Mouse (Mus musculus): ENCODE data around the gene Ahnak.

The Ahnak gene

GRCm38 (mm10) chr19:8974638-8975037 is 14.4 kb upstream of the Ahnak start:
- no peak for DNase-seq

- no peak for DNase-seq
These were observed 13.6 kb upstream of the Ahnak start for GRCm38 (mm10) chr19:8975491-8975890.

GRCm38 (mm10) chr19:8976535-8976934 is 12.5 kb upstream of the Ahnak start:
- peak; percentile 53 for DNase-seq

GRCm38 (mm10) chr19:8980771-8981170 is 8.3 kb upstream of the Ahnak start:
- DNase-seq = no peak

- no peak for DNase-seq
These were observed 7.5 kb upstream of the Ahnak start for GRCm38 (mm10) chr19:8981450-8982168.

- peak; percentile 36 for DNase-seq
These were observed 6.6 kb upstream of the Ahnak start for GRCm38 (mm10) chr19:8982303-8983149.

GRCm38 (mm10) chr19:8983150-8983650 is 5.9 kb upstream of the Ahnak start:
- peak; percentile 51 for DNase-seq

GRCm38 (mm10) chr19:8984255-8984868 is 4.7 kb upstream of the Ahnak start:
- peak; percentile 84 for DNase-seq

GRCm38 (mm10) chr19:8985891-8986290 is 3.2 kb upstream of the Ahnak start:
- peak; percentile 32 for DNase-seq

GRCm38 (mm10) chr19:8987816-8988215 is 1.3 kb upstream of the Ahnak start:
- DNase-seq = no peak

- DNase-seq = no peak
These were observed 578 bp upstream of the Ahnak start for GRCm38 (mm10) chr19:8988346-8989065.

GRCm38 (mm10) chr19:8989567-8990431 is 715 bp downstream of the Ahnak start:
- DNase-seq = peak; percentile 94

- DNase-seq = no peak
These were observed 1.5 kb downstream of the Ahnak start for GRCm38 (mm10) chr19:8990432-8991102.

GRCm38 (mm10) chr19:8991245-8991870 is 2.3 kb downstream of the Ahnak start:
- no peak for DNase-seq

- peak; percentile 52 for DNase-seq
These were observed 3.0 kb downstream of the Ahnak start for GRCm38 (mm10) chr19:8991871-8992735.

- DNase-seq = peak; percentile 91
These were observed 3.9 kb downstream of the Ahnak start for GRCm38 (mm10) chr19:8992769-8993624.

GRCm38 (mm10) chr19:8993625-8993912 is 4.5 kb downstream of the Ahnak start:
- no peak for DNase-seq

- DNase-seq = no peak
These were observed 5.9 kb downstream of the Ahnak start for GRCm38 (mm10) chr19:8994813-8995607.

All from lung, postnatal 14 days (tissue).